Mouse (Mus musculus): ENCODE measurements around the gene Slc6a13. TPM values are rescaled to one million over a fixed set of nuclear protein-coding genes. Genes with fewer than 3 reads are reported as not detected.
"Not testable (repeated sequence)": the region's sequence is repeated elsewhere in the genome, so short reads cannot be mapped to it uniquely, and the experiment has no call there.

The Slc6a13 gene
- polyA plus RNA-seq, 1 experiment: not detected

DNA sequence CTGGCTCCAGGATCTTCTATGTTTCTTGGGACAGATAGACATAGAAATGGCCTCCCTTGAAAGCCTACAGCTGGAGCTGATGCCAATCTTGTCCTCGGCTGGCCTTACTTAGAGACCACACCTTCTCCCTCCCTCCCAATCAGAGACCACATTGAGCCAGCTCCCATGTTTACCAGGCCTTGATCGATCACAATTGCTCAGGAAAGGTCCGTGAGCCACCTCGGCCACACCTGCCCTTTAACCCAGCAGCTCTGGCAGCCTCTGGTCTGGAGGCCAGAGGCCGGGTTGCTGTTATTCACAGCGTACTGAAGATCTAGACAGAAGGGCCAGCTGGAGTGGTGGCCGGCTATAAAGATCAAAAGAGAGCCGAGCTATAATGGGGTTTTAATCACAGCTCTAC lies 46.4 kb downstream of the Slc6a13 start:
- no peak overlapping the region for H3ac ChIP-seq (ENCODE audit: control insufficient read depth, insufficient read length, low read depth)
- TF ChIP-seq MAX (IDR thresholded peaks at IDR 0.05) (no peak), MYOG (IDR thresholded peaks at IDR 0.05; ENCODE audit: control insufficient read depth, extremely low read depth, insufficient read length) (no peak), USF1 (IDR thresholded peaks at IDR 0.05; ENCODE audit: low read depth) (no peak), CEBPB (IDR thresholded peaks at IDR 0.05; ENCODE audit: low read depth) (no peak)
- peaks cover 7% of the 10 kb centered on the region for H3K27me3 ChIP-seq (ENCODE audit: control insufficient read depth, insufficient read depth, insufficient read length)
- no peak overlapping the region for H3K4me3 ChIP-seq (ENCODE audit: insufficient read depth, poor library complexity, severe bottlenecking)
- no peaks in the 10 kb centered on the region for H3K79me3 ChIP-seq (ENCODE audit: low read depth)
- no peaks in the 10 kb centered on the region for H3K79me2 ChIP-seq (ENCODE audit: control insufficient read depth, insufficient read depth)
- no peaks in the 10 kb centered on the region for H3K36me3 ChIP-seq (ENCODE audit: control insufficient read depth, insufficient read depth)

DNA sequence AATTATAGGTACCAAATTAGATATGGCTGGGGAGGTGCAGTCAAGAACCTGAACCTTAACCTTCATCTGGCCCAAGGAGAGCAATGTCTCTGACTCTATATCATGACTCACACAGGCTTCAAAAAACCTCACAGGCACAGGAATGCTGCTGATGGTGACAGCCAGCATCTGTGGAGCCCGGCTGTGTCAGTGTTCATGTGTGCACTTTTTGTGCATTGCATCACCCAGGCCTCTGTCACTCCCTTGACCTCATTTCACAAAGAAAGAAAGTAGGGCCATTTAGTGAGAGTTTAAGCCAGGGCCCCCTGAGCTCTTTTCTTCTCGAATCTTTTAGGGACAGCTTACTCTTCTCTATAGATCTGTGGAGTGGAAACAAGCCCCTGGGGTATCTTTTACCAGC lies 52.2 kb downstream of the Slc6a13 start:
- Histone ChIP-seq H3ac (ENCODE audit: control insufficient read depth, insufficient read length, low read depth) (no peak overlapping the region), H3K27me3 (ENCODE audit: control insufficient read depth, insufficient read depth, insufficient read length) (peaks cover 7% of the 10 kb centered on the region), H3K79me3 (ENCODE audit: low read depth) (no peaks in the 10 kb centered on the region), H3K79me2 (ENCODE audit: control insufficient read depth, insufficient read depth) (no peaks in the 10 kb centered on the region), H3K4me3 (ENCODE audit: insufficient read depth, poor library complexity, severe bottlenecking) (no peak overlapping the region), H3K36me3 (ENCODE audit: control insufficient read depth, insufficient read depth) (no peaks in the 10 kb centered on the region)
- TF ChIP-seq MYOD1 (IDR thresholded peaks at IDR 0.05; ENCODE audit: control insufficient read depth, insufficient read length, low read depth) (no peak), USF1 (IDR thresholded peaks at IDR 0.05; ENCODE audit: low read depth) (no peak), MAX (IDR thresholded peaks at IDR 0.05) (no peak), FOSL1 (IDR thresholded peaks at IDR 0.05; ENCODE audit: insufficient read depth, low read length, poor library complexity, severe bottlenecking) (no peak), MYOG (IDR thresholded peaks at IDR 0.05; ENCODE audit: control insufficient read depth, extremely low read depth, insufficient read length) (no peak)

DNA sequence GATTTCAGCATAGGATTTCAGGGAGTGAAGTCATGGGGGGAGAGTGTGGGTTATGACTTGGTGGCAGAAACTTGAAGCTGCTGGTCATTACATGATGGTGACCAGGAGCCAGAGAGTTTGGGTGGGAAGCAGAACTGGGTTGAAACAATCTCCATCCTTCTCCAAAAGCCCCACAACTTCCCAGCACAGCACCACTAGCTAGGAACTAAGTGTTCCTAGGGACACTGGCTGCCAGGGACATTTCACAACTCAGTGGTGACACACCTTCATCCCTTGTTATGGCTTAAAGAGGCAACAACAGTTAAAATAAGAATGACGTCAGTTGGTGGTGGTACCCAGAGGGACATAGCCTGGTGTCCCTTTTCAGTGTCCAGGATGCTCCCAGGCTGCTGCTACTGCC lies 56.0 kb downstream of the Slc6a13 start:
- no peak overlapping the region for H3K4me3 ChIP-seq (ENCODE audit: insufficient read depth, poor library complexity, severe bottlenecking)
- no peak overlapping the region for H3ac ChIP-seq (ENCODE audit: control insufficient read depth, insufficient read length, low read depth)
- H3K36me3 ChIP-seq (ENCODE audit: control insufficient read depth, insufficient read depth): no peaks in the 10 kb centered on the region
- H3K27me3 ChIP-seq (ENCODE audit: control insufficient read depth, insufficient read depth, insufficient read length): peaks cover 18% of the 10 kb centered on the region
- H3K79me2 ChIP-seq (ENCODE audit: control insufficient read depth, insufficient read depth): no peaks in the 10 kb centered on the region
- H3K79me3 ChIP-seq (ENCODE audit: low read depth): no peaks in the 10 kb centered on the region
- no peak for TF ChIP-seq USF1 (IDR thresholded peaks at IDR 0.05; ENCODE audit: low read depth)

DNA sequence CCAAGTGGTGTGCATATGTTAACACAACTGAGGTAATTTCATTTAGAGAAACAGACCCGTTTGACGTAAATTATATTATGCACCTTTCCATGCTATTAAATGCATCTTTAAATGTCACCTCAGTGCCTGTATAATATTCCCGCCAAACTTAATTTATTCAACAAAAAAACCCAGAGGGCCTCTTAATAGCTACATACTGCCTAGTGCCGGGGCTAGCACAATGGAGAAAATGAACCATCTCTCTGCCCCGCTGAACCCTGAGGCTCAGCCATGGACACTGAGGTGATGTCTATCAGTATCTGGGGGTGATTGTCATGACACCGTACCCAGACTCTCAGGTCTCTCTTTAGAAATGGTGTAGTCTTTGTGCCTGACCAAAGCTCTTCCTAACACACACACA lies 57.2 kb downstream of the Slc6a13 start:
- H3ac ChIP-seq (ENCODE audit: control insufficient read depth, insufficient read length, low read depth): no peak overlapping the region
- no peaks in the 10 kb centered on the region for H3K79me3 ChIP-seq (ENCODE audit: low read depth)
- H3K79me2 ChIP-seq (ENCODE audit: control insufficient read depth, insufficient read depth): no peaks in the 10 kb centered on the region
- H3K36me3 ChIP-seq (ENCODE audit: control insufficient read depth, insufficient read depth): no peaks in the 10 kb centered on the region
- peaks cover 18% of the 10 kb centered on the region for H3K27me3 ChIP-seq (ENCODE audit: control insufficient read depth, insufficient read depth, insufficient read length)
- H3K4me3 ChIP-seq (ENCODE audit: insufficient read depth, poor library complexity, severe bottlenecking): no peak overlapping the region
- TF ChIP-seq MAX (IDR thresholded peaks at IDR 0.05): no peak
- TF ChIP-seq USF1 (IDR thresholded peaks at IDR 0.05; ENCODE audit: low read depth): no peak
- no peak for TF ChIP-seq FOSL1 (IDR thresholded peaks at IDR 0.05; ENCODE audit: insufficient read depth, low read length, poor library complexity, severe bottlenecking)
- no peak for TF ChIP-seq MYOG (IDR thresholded peaks at IDR 0.05; ENCODE audit: control insufficient read depth, extremely low read depth, insufficient read length)
- TF ChIP-seq CTCF (IDR thresholded peaks at IDR 0.05; ENCODE audit: control insufficient read depth, insufficient read depth, insufficient read length): no peak
- no peak for TF ChIP-seq MYOD1 (IDR thresholded peaks at IDR 0.05; ENCODE audit: control insufficient read depth, insufficient read length, low read depth)
- no peak for TF ChIP-seq CEBPB (IDR thresholded peaks at IDR 0.05; ENCODE audit: low read depth)

DNA sequence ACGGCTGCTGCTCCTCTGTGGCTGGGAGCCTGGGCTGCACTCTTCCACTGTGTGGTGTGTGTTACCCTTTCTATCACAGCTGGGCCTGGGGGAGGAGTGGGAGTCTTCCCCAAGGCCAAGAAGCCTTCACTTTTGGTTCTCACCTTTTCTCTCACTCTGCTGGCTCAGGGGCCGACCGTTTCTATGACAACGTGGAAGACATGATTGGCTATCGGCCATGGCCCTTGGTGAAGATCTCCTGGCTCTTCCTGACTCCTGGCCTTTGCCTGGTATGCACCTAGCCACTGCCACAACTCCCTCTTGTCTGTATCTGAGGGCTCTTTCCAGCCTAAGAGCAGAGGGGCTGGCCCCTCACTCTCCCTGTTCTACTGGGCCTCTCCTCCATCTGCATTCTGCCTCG lies 63.0 kb downstream of the Slc6a13 start:
- peaks cover 11% of the 10 kb centered on the region for H3K27me3 ChIP-seq (ENCODE audit: control insufficient read depth, insufficient read depth, insufficient read length)
- H3K4me3 ChIP-seq (ENCODE audit: insufficient read depth, poor library complexity, severe bottlenecking): no peak overlapping the region
- H3K79me2 ChIP-seq (ENCODE audit: control insufficient read depth, insufficient read depth): no peaks in the 10 kb centered on the region
- no peaks in the 10 kb centered on the region for H3K36me3 ChIP-seq (ENCODE audit: control insufficient read depth, insufficient read depth)
- TF ChIP-seq CEBPB (IDR thresholded peaks at IDR 0.05; ENCODE audit: low read depth): no peak
- no peak for TF ChIP-seq FOSL1 (IDR thresholded peaks at IDR 0.05; ENCODE audit: insufficient read depth, low read length, poor library complexity, severe bottlenecking)
- TF ChIP-seq USF1 (IDR thresholded peaks at IDR 0.05; ENCODE audit: low read depth): no peak
- no peak for TF ChIP-seq MAX (IDR thresholded peaks at IDR 0.05)
- TF ChIP-seq MYOG (IDR thresholded peaks at IDR 0.05; ENCODE audit: control insufficient read depth, extremely low read depth, insufficient read length): no peak
- TF ChIP-seq CTCF (IDR thresholded peaks at IDR 0.05; ENCODE audit: control insufficient read depth, insufficient read depth, insufficient read length): no peak
- TF ChIP-seq MYOD1 (IDR thresholded peaks at IDR 0.05; ENCODE audit: control insufficient read depth, insufficient read length, low read depth): no peak
- no peaks in the 10 kb centered on the region for H3K79me3 ChIP-seq (ENCODE audit: low read depth)
- no peak overlapping the region for H3ac ChIP-seq (ENCODE audit: control insufficient read depth, insufficient read length, low read depth)

DNA sequence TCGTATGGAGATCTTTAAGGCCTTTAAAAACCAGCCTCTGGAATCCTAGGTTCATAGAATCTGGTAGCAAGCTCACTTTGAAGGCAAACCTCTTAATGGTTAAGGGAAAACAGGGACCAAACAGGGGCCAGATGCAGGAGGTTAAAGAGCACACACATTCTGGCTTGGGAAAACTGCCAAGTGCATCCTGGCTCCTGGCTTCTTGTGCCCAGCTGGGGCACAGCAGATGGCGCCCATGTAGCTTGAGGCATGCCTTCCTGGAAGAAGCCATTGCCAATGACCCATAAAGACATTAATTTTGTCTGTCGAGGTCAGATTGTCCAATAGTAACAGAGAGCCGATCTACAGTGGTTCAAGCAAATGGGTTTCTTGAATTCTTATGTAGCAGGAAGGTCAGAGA lies 63.9 kb downstream of the Slc6a13 start:
- Histone ChIP-seq H3K36me3 (ENCODE audit: control insufficient read depth, insufficient read depth) (no peaks in the 10 kb centered on the region), H3ac (ENCODE audit: control insufficient read depth, insufficient read length, low read depth) (no peak overlapping the region), H3K27me3 (ENCODE audit: control insufficient read depth, insufficient read depth, insufficient read length) (peaks cover 6% of the 10 kb centered on the region), H3K79me3 (ENCODE audit: low read depth) (no peaks in the 10 kb centered on the region), H3K79me2 (ENCODE audit: control insufficient read depth, insufficient read depth) (no peaks in the 10 kb centered on the region), H3K4me3 (ENCODE audit: insufficient read depth, poor library complexity, severe bottlenecking) (no peak overlapping the region)
- no peak for TF ChIP-seq MYOD1 (IDR thresholded peaks at IDR 0.05; ENCODE audit: control insufficient read depth, insufficient read length, low read depth)
- no peak for TF ChIP-seq FOSL1 (IDR thresholded peaks at IDR 0.05; ENCODE audit: insufficient read depth, low read length, poor library complexity, severe bottlenecking)
- no peak for TF ChIP-seq CTCF (IDR thresholded peaks at IDR 0.05; ENCODE audit: control insufficient read depth, insufficient read depth, insufficient read length)
- no peak for TF ChIP-seq CEBPB (IDR thresholded peaks at IDR 0.05; ENCODE audit: low read depth)

DNA sequence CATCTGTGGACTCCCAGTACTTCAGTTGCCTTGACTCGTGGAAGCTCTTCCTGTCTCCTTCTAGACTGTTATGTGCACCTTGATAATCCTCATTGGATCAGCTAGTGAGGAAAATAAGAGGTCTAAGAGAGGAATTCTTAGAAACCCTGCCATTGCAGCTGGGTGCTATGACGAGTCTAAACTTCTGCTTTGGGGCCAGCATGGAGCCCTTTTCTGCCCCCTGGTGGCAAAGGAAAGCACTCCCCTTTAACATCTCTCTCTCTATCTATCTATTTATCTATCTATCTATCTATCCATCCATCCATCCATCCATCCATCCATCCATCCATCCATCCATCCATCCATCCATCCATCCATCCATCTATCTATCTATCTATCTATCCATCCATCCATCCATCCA lies 66.5 kb downstream of the Slc6a13 start:
- not testable (repeated sequence) for H3ac ChIP-seq (ENCODE audit: control insufficient read depth, insufficient read length, low read depth); H3K79me2 ChIP-seq (ENCODE audit: control insufficient read depth, insufficient read depth); H3K4me3 ChIP-seq (ENCODE audit: insufficient read depth, poor library complexity, severe bottlenecking); H3K27me3 ChIP-seq (ENCODE audit: control insufficient read depth, insufficient read depth, insufficient read length); H3K79me3 ChIP-seq (ENCODE audit: low read depth); H3K36me3 ChIP-seq (ENCODE audit: control insufficient read depth, insufficient read depth)

Measured in C2C12 (cell line).